Mouse (Mus musculus): Measurements from ENCODE around the gene Polq. TPM values are rescaled to one million over a fixed set of nuclear protein-coding genes. Genes with fewer than 3 reads are reported as not detected.

The Polq gene
- polyA plus RNA-seq (2015; fragmentation: Nextera tagmentation; extraction: Ambion mirVana): 5.0 and 5.6 TPM in 2 replicates

DNA sequence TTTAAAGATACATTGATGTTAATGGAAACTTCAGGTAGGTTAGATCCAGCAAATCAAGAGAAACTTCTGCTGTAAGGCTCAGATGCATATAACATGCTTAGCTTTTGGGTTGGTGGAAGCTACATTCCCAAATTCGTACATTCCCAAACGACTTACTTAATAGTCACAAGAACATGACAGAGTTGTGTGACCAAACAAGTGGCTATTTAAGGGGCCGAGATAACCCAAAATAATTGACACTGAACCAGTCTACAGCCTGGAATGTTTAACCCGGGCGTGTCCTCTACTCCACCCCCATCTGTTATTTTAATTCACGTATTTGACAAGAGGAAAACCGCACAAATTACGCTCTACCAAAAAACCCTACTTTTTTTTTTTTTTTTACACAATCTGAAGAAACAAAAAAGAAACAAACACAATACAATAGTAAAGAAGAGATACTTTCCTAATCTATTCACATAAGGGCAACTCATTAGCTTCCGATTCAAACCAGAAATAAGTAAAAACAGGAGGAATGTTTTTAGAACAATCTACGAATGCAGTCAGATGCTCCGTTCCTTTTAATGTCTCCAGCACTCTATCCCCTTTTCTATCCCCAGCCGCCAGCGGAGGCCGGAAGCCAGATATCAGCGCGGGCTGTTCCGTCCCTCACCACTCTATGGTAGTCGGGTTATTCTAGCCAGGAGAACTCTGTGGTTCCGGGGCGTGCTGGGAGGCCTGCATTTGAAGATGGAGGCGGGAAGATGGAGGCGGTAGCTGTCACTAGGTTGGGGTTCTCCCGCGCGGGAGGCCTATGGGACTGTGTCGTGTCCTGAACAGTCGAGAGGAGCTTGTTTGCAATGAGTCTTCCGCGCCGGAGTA is at the start of gene Polq:
Gene Polq (plus strand): TSS at position 726 of the 861 bp plus-strand sequence.
- peak within 1 kb of the TSS; percentile 65 for H3K4me3 ChIP-seq
- H3K4me1 ChIP-seq: peaks cover 18% of the 10 kb centered on the region
- ATAC-seq (replicated peaks): peak; percentile 99
- H3K4me2 ChIP-seq (replicated peaks): peak within 1 kb of the TSS; percentile 87
- no peaks in the 10 kb centered on the region for H3K27me3 ChIP-seq
- H3K36me3 ChIP-seq: no peaks in the 10 kb centered on the region
- no peak within 1 kb of the TSS for H3K27ac ChIP-seq (replicated peaks)
- 5% methylated on average over 30 of the region's 30 CpGs for WGBS
- no peaks in the 10 kb centered on the region for H3K9me3 ChIP-seq
- H3K9ac ChIP-seq (replicated peaks): peak within 1 kb of the TSS; percentile 55

DNA sequence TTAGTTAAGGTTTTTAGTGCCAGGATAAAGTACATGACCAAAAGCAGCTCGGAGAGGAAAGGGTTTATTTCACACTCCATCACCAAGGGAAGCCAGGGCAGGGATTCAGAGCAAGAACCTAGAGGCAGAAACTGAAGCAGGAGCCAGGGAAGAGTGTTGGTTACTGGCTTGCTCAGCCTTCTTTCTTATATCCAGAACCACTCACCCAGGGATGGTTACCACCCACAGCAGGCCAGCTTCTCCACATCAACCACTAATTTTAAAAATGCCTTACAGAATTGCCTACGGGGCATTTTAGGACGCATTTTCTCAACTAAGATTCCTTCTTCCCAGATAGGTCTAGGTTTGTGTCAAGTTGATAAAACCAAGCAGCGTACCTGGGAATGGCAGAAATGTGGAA is 48.2 kb upstream of the Polq start:
- 87% methylated on average over 4 of the region's 4 CpGs for WGBS
- no peaks in the 10 kb centered on the region for H3K9me3 ChIP-seq
- H3K9ac ChIP-seq (replicated peaks): no peak overlapping the region
- no peaks in the 10 kb centered on the region for H3K27me3 ChIP-seq
- no peak overlapping the region for H3K4me3 ChIP-seq
- H3K27ac ChIP-seq (replicated peaks): no peak overlapping the region
- no peaks in the 10 kb centered on the region for H3K4me1 ChIP-seq
- no peak overlapping the region for H3K4me2 ChIP-seq (replicated peaks)
- no peak for ATAC-seq (replicated peaks)
- no peaks in the 10 kb centered on the region for H3K36me3 ChIP-seq

DNA sequence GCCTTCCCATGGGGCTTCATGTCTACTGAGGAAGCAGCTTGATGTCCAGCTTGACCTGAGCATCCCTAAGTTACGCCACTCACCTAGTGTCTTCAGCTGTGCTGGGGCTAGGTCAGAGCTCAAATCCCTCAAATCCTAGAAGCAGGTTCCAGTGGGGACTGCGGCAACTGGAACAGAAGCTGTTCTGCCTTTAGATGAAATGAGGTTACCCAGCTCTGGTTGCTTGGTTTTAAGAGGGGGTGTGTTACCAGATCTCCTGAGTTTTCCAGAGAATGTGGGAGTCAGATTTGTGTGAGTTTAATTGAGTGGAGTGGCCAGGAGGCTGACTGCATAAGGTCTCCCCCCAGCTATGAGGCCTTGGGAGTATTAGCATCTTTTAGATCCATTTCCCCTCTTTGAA is 32.5 kb upstream of the Polq start:
- Histone ChIP-seq H3K4me2 (replicated peaks) (no peak overlapping the region), H3K9me3 (no peaks in the 10 kb centered on the region), H3K36me3 (no peaks in the 10 kb centered on the region), H3K27me3 (no peaks in the 10 kb centered on the region), H3K4me3 (no peak overlapping the region), H3K27ac (replicated peaks) (no peak overlapping the region), H3K9ac (replicated peaks) (no peak overlapping the region), H3K4me1 (no peaks in the 10 kb centered on the region)
- 93% methylated on average over 2 of the region's 2 CpGs for WGBS
- ATAC-seq (replicated peaks): no peak

DNA sequence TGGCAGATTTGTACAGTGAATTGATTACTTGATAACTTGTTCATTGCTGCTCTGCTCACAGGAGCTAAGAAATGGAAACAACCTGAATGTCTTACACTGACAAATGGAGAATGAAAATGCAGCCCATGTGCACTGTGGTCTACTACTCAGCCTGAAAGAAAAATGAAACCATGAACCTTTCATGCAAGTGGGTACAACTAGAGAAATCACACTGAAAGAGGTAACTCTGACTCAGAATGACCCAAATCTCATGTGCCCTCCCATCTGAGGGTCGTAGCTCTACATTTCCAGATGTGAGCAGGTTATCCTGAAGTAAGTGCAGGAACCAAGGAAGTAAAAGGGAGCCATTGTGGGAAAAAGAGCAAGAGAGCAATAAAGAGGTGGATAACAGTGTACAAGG is 27.8 kb upstream of the Polq start:
- H3K9me3 ChIP-seq: no peaks in the 10 kb centered on the region
- no peaks in the 10 kb centered on the region for H3K27me3 ChIP-seq
- no peaks in the 10 kb centered on the region for H3K36me3 ChIP-seq
- WGBS: 74% methylated on average over 1 of the region's 1 CpGs
- H3K27ac ChIP-seq (replicated peaks): no peak overlapping the region
- no peak overlapping the region for H3K9ac ChIP-seq (replicated peaks)
- no peaks in the 10 kb centered on the region for H3K4me1 ChIP-seq
- no peak overlapping the region for H3K4me3 ChIP-seq
- no peak overlapping the region for H3K4me2 ChIP-seq (replicated peaks)
- ATAC-seq (replicated peaks): no peak

DNA sequence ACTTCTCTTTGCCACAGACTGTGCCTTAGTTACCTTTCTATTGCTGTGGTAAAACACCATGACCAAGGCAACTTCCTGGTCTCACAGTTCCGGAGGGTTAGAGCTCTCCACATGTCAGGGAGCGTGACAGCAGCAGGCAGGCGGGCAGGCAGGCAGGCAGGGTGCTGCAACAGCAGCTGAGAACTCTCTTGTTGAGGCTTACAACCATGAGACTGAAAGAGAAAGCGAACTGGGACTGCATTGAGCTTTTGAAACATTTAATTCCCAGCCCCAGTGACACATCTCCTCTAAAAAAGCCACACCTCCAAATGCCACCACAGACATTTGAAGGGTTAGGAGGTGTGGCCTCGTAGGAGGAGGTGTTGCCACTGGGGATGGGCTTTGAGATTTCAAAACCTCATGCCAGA is 25.9 kb upstream of the Polq start:
- 74% methylated on average over 5 of the region's 5 CpGs for WGBS
- H3K27me3 ChIP-seq: no peaks in the 10 kb centered on the region
- H3K9me3 ChIP-seq: no peaks in the 10 kb centered on the region
- no peak overlapping the region for H3K9ac ChIP-seq (replicated peaks)
- H3K4me1 ChIP-seq: no peaks in the 10 kb centered on the region
- H3K4me3 ChIP-seq: no peak overlapping the region
- H3K36me3 ChIP-seq: no peaks in the 10 kb centered on the region
- no peak overlapping the region for H3K4me2 ChIP-seq (replicated peaks)
- ATAC-seq (replicated peaks): no peak
- H3K27ac ChIP-seq (replicated peaks): no peak overlapping the region

DNA sequence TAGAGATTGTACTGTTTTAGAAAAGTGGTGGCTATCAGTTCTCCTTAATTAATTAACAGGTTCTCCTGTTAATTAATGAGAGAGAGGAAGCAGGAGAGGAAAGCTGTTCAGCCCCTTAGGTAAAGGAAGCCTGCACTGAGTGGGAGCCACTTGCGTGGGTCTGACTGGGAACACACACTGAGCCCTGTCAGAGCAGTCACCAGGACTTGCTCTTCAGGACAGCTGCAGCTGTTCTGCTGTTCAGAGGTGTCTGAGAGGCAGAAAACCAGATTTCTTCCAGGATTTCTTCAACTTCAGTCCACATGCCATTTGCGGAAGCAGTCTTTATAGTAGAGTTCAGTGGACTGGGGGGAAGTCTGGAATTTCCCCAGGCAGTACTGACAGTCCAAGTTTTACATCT is 24.2 kb upstream of the Polq start:
- H3K9ac ChIP-seq (replicated peaks): no peak overlapping the region
- 78% methylated on average over 2 of the region's 2 CpGs for WGBS
- no peaks in the 10 kb centered on the region for H3K4me1 ChIP-seq
- H3K4me3 ChIP-seq: no peak overlapping the region
- no peak overlapping the region for H3K4me2 ChIP-seq (replicated peaks)
- ATAC-seq (replicated peaks): no peak
- no peak overlapping the region for H3K27ac ChIP-seq (replicated peaks)
- no peaks in the 10 kb centered on the region for H3K36me3 ChIP-seq
- no peaks in the 10 kb centered on the region for H3K9me3 ChIP-seq
- H3K27me3 ChIP-seq: no peaks in the 10 kb centered on the region

DNA sequence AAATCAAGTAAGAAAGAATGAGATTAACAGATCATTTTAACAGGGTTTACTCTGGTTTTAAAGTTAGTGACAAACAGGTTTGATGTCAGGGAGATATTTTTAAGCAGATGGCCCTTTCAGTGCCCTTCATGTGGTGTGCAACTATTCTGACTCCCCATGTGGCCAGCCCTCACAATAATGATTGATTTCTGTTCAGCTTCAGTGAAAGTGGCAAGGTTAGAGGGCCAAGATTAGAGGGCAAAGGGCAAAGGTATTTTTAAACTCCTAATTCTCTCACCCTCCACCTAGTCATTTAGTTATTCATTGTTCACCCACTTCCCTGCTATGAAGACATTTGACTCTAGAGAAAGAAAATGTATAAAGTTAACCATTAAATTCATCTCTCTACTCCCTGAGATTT is 23.5 kb upstream of the Polq start:
- no peak overlapping the region for H3K4me2 ChIP-seq (replicated peaks)
- no peak overlapping the region for H3K9ac ChIP-seq (replicated peaks)
- ATAC-seq (replicated peaks): no peak
- H3K9me3 ChIP-seq: no peaks in the 10 kb centered on the region
- no peak overlapping the region for H3K4me3 ChIP-seq
- H3K4me1 ChIP-seq: no peaks in the 10 kb centered on the region
- H3K36me3 ChIP-seq: no peaks in the 10 kb centered on the region
- H3K27ac ChIP-seq (replicated peaks): no peak overlapping the region
- H3K27me3 ChIP-seq: no peaks in the 10 kb centered on the region

DNA sequence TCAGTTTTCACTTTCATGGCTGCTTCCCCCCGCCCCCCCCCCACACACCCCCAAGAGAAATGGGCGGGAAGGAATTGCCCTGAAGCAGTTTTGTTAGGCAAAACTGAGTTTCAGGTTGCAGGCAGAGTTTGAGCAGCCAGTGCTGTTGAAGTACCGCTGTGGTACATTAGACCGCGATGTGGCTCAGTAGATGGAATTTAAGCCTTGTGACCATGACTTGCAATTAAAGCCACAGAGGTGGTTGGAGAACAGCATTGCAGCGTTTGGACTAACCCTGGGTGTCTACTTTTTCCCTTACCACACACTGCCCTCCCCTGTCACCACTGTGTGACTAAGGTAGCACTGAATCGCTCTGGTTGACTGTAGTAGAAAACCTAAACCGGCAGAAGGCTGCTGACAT is 22.1 kb upstream of the Polq start:
- no peaks in the 10 kb centered on the region for H3K27me3 ChIP-seq
- 74% methylated on average over 8 of the region's 8 CpGs for WGBS
- no peak overlapping the region for H3K4me2 ChIP-seq (replicated peaks)
- H3K4me1 ChIP-seq: no peaks in the 10 kb centered on the region
- H3K27ac ChIP-seq (replicated peaks): no peak overlapping the region
- H3K4me3 ChIP-seq: no peak overlapping the region
- no peak for ATAC-seq (replicated peaks)
- H3K36me3 ChIP-seq: no peaks in the 10 kb centered on the region
- no peaks in the 10 kb centered on the region for H3K9me3 ChIP-seq
- no peak overlapping the region for H3K9ac ChIP-seq (replicated peaks)

DNA sequence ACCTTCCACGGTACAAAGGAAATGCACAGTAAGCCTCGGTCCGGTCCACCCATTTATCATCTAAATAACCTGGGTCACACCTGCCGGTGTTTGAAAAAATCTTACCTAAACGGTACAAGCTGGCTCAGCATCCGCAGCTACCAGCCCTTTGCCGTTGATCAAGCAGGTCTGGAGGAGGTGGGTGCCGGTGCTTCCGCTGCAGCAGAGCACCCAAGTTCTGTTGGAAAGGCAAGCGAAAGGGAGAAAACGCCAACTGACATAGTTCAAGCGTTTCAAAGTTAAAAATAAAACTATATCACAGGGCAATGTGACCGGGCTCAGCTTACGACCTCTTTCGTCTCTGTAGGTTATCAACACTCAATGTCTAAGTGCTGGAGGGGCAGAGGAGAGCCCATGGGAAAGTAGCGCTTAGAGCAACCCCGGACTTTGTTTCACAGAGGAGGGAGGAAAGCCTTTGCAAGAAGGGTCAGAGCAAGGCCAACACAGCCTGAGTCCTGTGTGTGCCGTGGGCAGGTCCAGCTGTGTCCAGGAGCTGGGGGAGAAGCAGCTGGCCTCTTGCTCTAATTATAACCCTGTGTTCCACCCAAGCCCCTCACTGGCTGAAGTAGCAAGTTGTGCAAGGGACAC is 21.5 kb upstream of the Polq start, which contains the start of gene Fbxo40:
Gene Fbxo40 (minus strand): TSS at position 469 of the 627 bp plus-strand sequence.
- H3K9me3 ChIP-seq: no peaks in the 10 kb centered on the region
- H3K4me3 ChIP-seq: no peak within 1 kb of the TSS
- H3K9ac ChIP-seq (replicated peaks): no peak within 1 kb of the TSS
- H3K36me3 ChIP-seq: no peaks in the 10 kb centered on the region
- H3K4me2 ChIP-seq (replicated peaks): no peak within 1 kb of the TSS
- WGBS: 87% methylated on average over 18 of the region's 18 CpGs
- ATAC-seq (replicated peaks): no peak
- H3K4me1 ChIP-seq: no peaks in the 10 kb centered on the region
- no peak within 1 kb of the TSS for H3K27ac ChIP-seq (replicated peaks)
- no peaks in the 10 kb centered on the region for H3K27me3 ChIP-seq

DNA sequence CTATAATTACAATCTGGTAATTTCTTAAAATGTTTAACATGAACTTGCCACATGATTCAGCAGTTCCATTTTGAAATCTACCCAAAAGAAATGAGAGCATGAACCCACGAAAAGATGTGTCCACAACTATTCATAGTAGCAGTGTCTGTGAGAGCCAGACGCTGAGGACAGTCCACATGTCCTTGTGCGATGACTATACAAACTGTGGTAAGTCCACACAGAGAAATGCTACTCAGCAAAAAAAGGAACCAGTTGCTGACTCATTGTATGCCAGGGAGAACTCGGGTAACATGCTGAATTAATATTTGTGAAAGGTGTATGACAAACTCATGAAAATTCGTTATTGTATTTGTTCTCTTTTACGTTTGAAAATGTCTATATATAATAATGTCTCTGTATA is 13.9 kb upstream of the Polq start:
- 84% methylated on average over 6 of the region's 6 CpGs for WGBS
- H3K4me1 ChIP-seq: no peaks in the 10 kb centered on the region
- H3K4me2 ChIP-seq (replicated peaks): no peak overlapping the region
- no peaks in the 10 kb centered on the region for H3K9me3 ChIP-seq
- no peaks in the 10 kb centered on the region for H3K27me3 ChIP-seq
- no peaks in the 10 kb centered on the region for H3K36me3 ChIP-seq
- no peak overlapping the region for H3K27ac ChIP-seq (replicated peaks)
- no peak overlapping the region for H3K9ac ChIP-seq (replicated peaks)
- no peak for ATAC-seq (replicated peaks)
- no peak overlapping the region for H3K4me3 ChIP-seq

DNA sequence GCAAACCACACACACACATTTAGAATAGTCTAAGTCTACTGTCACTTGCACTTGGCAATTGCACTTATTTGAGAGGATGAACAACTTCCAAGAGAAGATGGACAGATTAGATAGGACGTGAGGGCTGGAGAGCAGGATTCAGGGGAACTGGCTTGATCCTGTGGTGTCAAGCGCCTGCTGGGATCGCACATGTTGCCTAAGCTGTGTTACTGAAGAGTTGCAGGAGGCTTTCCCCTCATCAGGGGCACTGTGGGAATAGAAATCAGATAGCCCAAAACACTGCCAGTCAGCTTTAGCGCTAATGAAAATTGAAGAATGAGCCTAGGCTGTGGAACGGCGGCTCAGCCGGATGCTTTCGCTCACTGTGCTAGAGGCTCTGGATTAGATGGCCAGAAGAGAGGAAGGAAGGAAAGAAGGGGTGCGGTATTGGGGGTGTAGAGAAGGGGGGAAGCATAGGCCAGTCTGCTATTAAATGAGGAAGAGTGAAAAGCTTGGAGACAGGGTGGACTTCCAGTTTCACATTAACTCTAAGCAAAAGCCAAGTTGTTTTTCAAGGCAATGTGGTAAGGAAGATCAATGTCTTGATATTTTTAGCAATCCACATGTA is 12.1 kb upstream of the Polq start:
- Histone ChIP-seq H3K4me1 (no peaks in the 10 kb centered on the region), H3K4me3 (no peak overlapping the region), H3K27me3 (no peaks in the 10 kb centered on the region), H3K9me3 (no peaks in the 10 kb centered on the region), H3K36me3 (no peaks in the 10 kb centered on the region), H3K9ac (replicated peaks) (no peak overlapping the region), H3K27ac (replicated peaks) (no peak overlapping the region), H3K4me2 (replicated peaks) (no peak overlapping the region)
- ATAC-seq (replicated peaks): no peak
- 84% methylated on average over 9 of the region's 9 CpGs for WGBS

DNA sequence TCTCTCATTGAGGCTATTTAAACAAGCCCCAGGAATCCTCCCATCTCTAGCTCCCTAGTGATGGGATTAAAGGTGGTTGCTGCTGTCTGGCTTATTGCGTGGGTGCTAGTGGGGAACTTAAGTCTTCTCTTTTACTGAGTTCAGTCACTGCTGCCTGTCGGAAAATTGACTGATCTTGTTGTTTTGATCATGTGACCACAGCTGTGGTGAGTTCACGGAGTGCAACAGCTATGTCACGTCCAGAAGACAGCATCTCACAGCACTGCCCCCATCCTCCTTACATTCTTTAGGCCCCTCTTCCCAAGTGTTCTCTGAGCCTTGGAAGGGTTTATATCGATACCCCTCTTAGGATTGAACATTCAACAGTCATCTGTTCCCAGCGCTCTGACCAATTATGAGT is 2.3 kb upstream of the Polq start:
- H3K27ac ChIP-seq (replicated peaks): no peak overlapping the region
- H3K4me1 ChIP-seq: peaks cover 18% of the 10 kb centered on the region
- H3K9me3 ChIP-seq: no peaks in the 10 kb centered on the region
- H3K4me3 ChIP-seq: no peak overlapping the region
- WGBS: 74% methylated on average over 6 of the region's 6 CpGs
- H3K4me2 ChIP-seq (replicated peaks): no peak overlapping the region
- H3K36me3 ChIP-seq: no peaks in the 10 kb centered on the region
- no peaks in the 10 kb centered on the region for H3K27me3 ChIP-seq
- no peak overlapping the region for H3K9ac ChIP-seq (replicated peaks)
- ATAC-seq (replicated peaks): no peak

Measured in forebrain, embryonic 15.5 days (tissue).